Mouse (Mus musculus): ENCODE data around the gene Prok1. TPM values are rescaled to one million over a fixed set of nuclear protein-coding genes. Genes with fewer than 3 reads are reported as not detected.
A peak's percentile ranks its signal among the peaks of the same experiment; 100 is the strongest.

Prok1 gene
- polyA plus RNA-seq, 1 experiment from 2014 or later: not detected

GRCm38 (mm10) chr3:107205994-107206393 lies 33.5 kb downstream of the Prok1 start:
- Histone ChIP-seq H3K36me3 (ENCODE audit: control insufficient read depth, insufficient read depth) (no peaks in the 10 kb centered on the region), H3K4me2 (replicated peaks; ENCODE audit: low read depth) (no peak overlapping the region), H3K27ac (ENCODE audit: low read depth, low read length) (no peak overlapping the region), H3K4me1 (replicated peaks; ENCODE audit: control insufficient read depth, insufficient read depth, low read length) (no peaks in the 10 kb centered on the region), H3K9me3 (ENCODE audit: control insufficient read depth) (no peaks in the 10 kb centered on the region), H3K4me3 (ENCODE audit: low read depth, low read length) (no peak overlapping the region), H3K9ac (ENCODE audit: low read depth, low read length) (no peak overlapping the region), H3K27me3 (replicated peaks; ENCODE audit: control insufficient read depth, insufficient read depth, low read length) (0 out of 2 replicates have a peak, but pooled peaks cover 6% of the 10 kb centered on the region)
- TF ChIP-seq CTCF (IDR thresholded peaks at IDR 0.05; ENCODE audit: low read depth): peak; percentile 94
- 7% methylated on average over 4 of the region's 4 CpGs for WGBS
- no peak for ATAC-seq

- 0 out of 2 replicates have a peak, but pooled peaks cover 6% of the 10 kb centered on the region for H3K27me3 ChIP-seq (replicated peaks; ENCODE audit: control insufficient read depth, insufficient read depth, low read length)
- no peaks in the 10 kb centered on the region for H3K4me1 ChIP-seq (replicated peaks; ENCODE audit: control insufficient read depth, insufficient read depth, low read length)
- H3K27ac ChIP-seq (ENCODE audit: low read depth, low read length): no peak overlapping the region
- H3K9me3 ChIP-seq (ENCODE audit: control insufficient read depth): no peaks in the 10 kb centered on the region
- H3K9ac ChIP-seq (ENCODE audit: low read depth, low read length): no peak overlapping the region
- H3K36me3 ChIP-seq (ENCODE audit: control insufficient read depth, insufficient read depth): no peaks in the 10 kb centered on the region
- H3K4me2 ChIP-seq (replicated peaks; ENCODE audit: low read depth): no peak overlapping the region
- ATAC-seq: no peak
- no peak for TF ChIP-seq CTCF (IDR thresholded peaks at IDR 0.05; ENCODE audit: low read depth)
- no peak overlapping the region for H3K4me3 ChIP-seq (ENCODE audit: low read depth, low read length)
Observed at GRCm38 (mm10) chr3:107205170-107205569, 34.3 kb downstream of the Prok1 start.

GRCm38 (mm10) chr3:107204413-107204812 lies 35.1 kb downstream of the Prok1 start:
- ATAC-seq: no peak
- WGBS: 77% methylated on average over 3 of the region's 3 CpGs
- H3K9me3 ChIP-seq (ENCODE audit: control insufficient read depth): no peaks in the 10 kb centered on the region

GRCm38 (mm10) chr3:107201310-107202180 lies 38.0 kb downstream of the Prok1 start:
- no peak for TF ChIP-seq CTCF (IDR thresholded peaks at IDR 0.05; ENCODE audit: low read depth)
- Histone ChIP-seq H3K27ac (ENCODE audit: low read depth, low read length) (no peak overlapping the region), H3K4me1 (replicated peaks; ENCODE audit: control insufficient read depth, insufficient read depth, low read length) (no peaks in the 10 kb centered on the region), H3K36me3 (ENCODE audit: control insufficient read depth, insufficient read depth) (no peaks in the 10 kb centered on the region), H3K4me3 (ENCODE audit: low read depth, low read length) (no peak overlapping the region), H3K9me3 (ENCODE audit: control insufficient read depth) (no peaks in the 10 kb centered on the region), H3K4me2 (replicated peaks; ENCODE audit: low read depth) (no peak overlapping the region), H3K9ac (ENCODE audit: low read depth, low read length) (no peak overlapping the region), H3K27me3 (replicated peaks; ENCODE audit: control insufficient read depth, insufficient read depth, low read length) (0 out of 2 replicates have a peak, but pooled peaks cover 6% of the 10 kb centered on the region)
- WGBS: 36% methylated on average over 9 of the region's 9 CpGs
- no peak for ATAC-seq

More at GRCm38 (mm10) chr3:107204413-107204812, 35.1 kb downstream of the Prok1 start:
- Histone ChIP-seq H3K4me2 (replicated peaks; ENCODE audit: low read depth) (no peak overlapping the region), H3K36me3 (ENCODE audit: control insufficient read depth, insufficient read depth) (no peaks in the 10 kb centered on the region), H3K4me1 (replicated peaks; ENCODE audit: control insufficient read depth, insufficient read depth, low read length) (no peaks in the 10 kb centered on the region), H3K27me3 (replicated peaks; ENCODE audit: control insufficient read depth, insufficient read depth, low read length) (0 out of 2 replicates have a peak, but pooled peaks cover 6% of the 10 kb centered on the region), H3K27ac (ENCODE audit: low read depth, low read length) (no peak overlapping the region), H3K4me3 (ENCODE audit: low read depth, low read length) (no peak overlapping the region), H3K9ac (ENCODE audit: low read depth, low read length) (no peak overlapping the region)
- TF ChIP-seq CTCF (IDR thresholded peaks at IDR 0.05; ENCODE audit: low read depth): no peak

GRCm38 (mm10) chr3:107188226-107188899 lies 51.1 kb downstream of the Prok1 start:
- peak; percentile 80 for TF ChIP-seq CTCF (IDR thresholded peaks at IDR 0.05; ENCODE audit: low read depth)
- Histone ChIP-seq H3K9me3 (ENCODE audit: control insufficient read depth) (no peaks in the 10 kb centered on the region), H3K36me3 (ENCODE audit: control insufficient read depth, insufficient read depth) (no peaks in the 10 kb centered on the region), H3K9ac (ENCODE audit: low read depth, low read length) (no peak overlapping the region), H3K4me2 (replicated peaks; ENCODE audit: low read depth) (no peak overlapping the region), H3K4me3 (ENCODE audit: low read depth, low read length) (no peak overlapping the region), H3K27ac (ENCODE audit: low read depth, low read length) (no peak overlapping the region), H3K4me1 (replicated peaks; ENCODE audit: control insufficient read depth, insufficient read depth, low read length) (no peaks in the 10 kb centered on the region), H3K27me3 (replicated peaks; ENCODE audit: control insufficient read depth, insufficient read depth, low read length) (no peaks in the 10 kb centered on the region)
- 35% methylated on average over 6 of the region's 6 CpGs for WGBS
- ATAC-seq: 0 out of 2 replicates have a peak, but pooled peaks have one; percentile 33

GRCm38 (mm10) chr3:107187022-107187421 lies 52.5 kb downstream of the Prok1 start:
- WGBS: 83% methylated on average over 4 of the region's 4 CpGs
- no peak for TF ChIP-seq CTCF (IDR thresholded peaks at IDR 0.05; ENCODE audit: low read depth)
- Histone ChIP-seq H3K27ac (ENCODE audit: low read depth, low read length) (no peak overlapping the region), H3K27me3 (replicated peaks; ENCODE audit: control insufficient read depth, insufficient read depth, low read length) (no peaks in the 10 kb centered on the region), H3K4me2 (replicated peaks; ENCODE audit: low read depth) (no peak overlapping the region), H3K9me3 (ENCODE audit: control insufficient read depth) (no peaks in the 10 kb centered on the region), H3K36me3 (ENCODE audit: control insufficient read depth, insufficient read depth) (no peaks in the 10 kb centered on the region), H3K4me1 (replicated peaks; ENCODE audit: control insufficient read depth, insufficient read depth, low read length) (no peaks in the 10 kb centered on the region), H3K4me3 (ENCODE audit: low read depth, low read length) (no peak overlapping the region), H3K9ac (ENCODE audit: low read depth, low read length) (no peak overlapping the region)
- ATAC-seq: no peak
